Mouse (Mus musculus): Measurements from ENCODE around the gene Il21r. TPM values are rescaled to one million over a fixed set of nuclear protein-coding genes. Genes with fewer than 3 reads are reported as not detected.

Gene Il21r
- polyA plus RNA-seq, 1 experiment, result 6.4 TPM

- Histone ChIP-seq H3K27ac (ENCODE audit: insufficient read depth, low read depth, low read length) (no peak overlapping the region; the same call in 1 of the 2 replicates), H3K4me1 (ENCODE audit: control insufficient read depth, insufficient read depth, low read length) (peaks cover 33% of the 10 kb centered on the region), H3K4me3 (ENCODE audit: insufficient read depth, low read depth, low read length) (no peak overlapping the region), H3K36me3 (ENCODE audit: control insufficient read depth, insufficient read depth, low read length) (no peaks in the 10 kb centered on the region), H3K27me3 (replicated peaks; ENCODE audit: control insufficient read depth, insufficient read depth, low read length) (no peaks in the 10 kb centered on the region)
- DNase-seq, result no peak
- WGBS, result 66% methylated on average over 4 of the region's 4 CpGs
- TF ChIP-seq CTCF (conservative IDR thresholded peaks at IDR 0.05; ENCODE audit: insufficient read depth, insufficient read length, low read depth, low read length), result no peak
- TF ChIP-seq POLR2A (IDR thresholded peaks at IDR 0.05; ENCODE audit: low read depth, low read length), result no peak
These were observed 44.8 kb upstream of the Il21r start for GRCm38 (mm10) chr7:125558401-125558945.

GRCm38 (mm10) chr7:125558997-125559396 is 44.2 kb upstream of the Il21r start:
- peak; percentile 45 for DNase-seq
- no peaks in the 10 kb centered on the region for H3K36me3 ChIP-seq (ENCODE audit: control insufficient read depth, insufficient read depth, low read length)
- peak overlapping the region; percentile 48; the same call in 1 of the 2 replicates for H3K27ac ChIP-seq (ENCODE audit: insufficient read depth, low read depth, low read length)
- H3K4me3 ChIP-seq (ENCODE audit: insufficient read depth, low read depth, low read length), result no peak overlapping the region
- 52% methylated on average over 5 of the region's 5 CpGs for WGBS
- no peak for TF ChIP-seq CTCF (conservative IDR thresholded peaks at IDR 0.05; ENCODE audit: insufficient read depth, insufficient read length, low read depth, low read length)
- no peak for TF ChIP-seq POLR2A (IDR thresholded peaks at IDR 0.05; ENCODE audit: low read depth, low read length)
- no peaks in the 10 kb centered on the region for H3K27me3 ChIP-seq (replicated peaks; ENCODE audit: control insufficient read depth, insufficient read depth, low read length)
- peaks cover 28% of the 10 kb centered on the region for H3K4me1 ChIP-seq (ENCODE audit: control insufficient read depth, insufficient read depth, low read length)

GRCm38 (mm10) chr7:125559537-125559936 is 43.7 kb upstream of the Il21r start:
- no peak for TF ChIP-seq CTCF (conservative IDR thresholded peaks at IDR 0.05; ENCODE audit: insufficient read depth, insufficient read length, low read depth, low read length)
- no peak for TF ChIP-seq POLR2A (IDR thresholded peaks at IDR 0.05; ENCODE audit: low read depth, low read length)
- Histone ChIP-seq H3K4me1 (ENCODE audit: control insufficient read depth, insufficient read depth, low read length) (peaks cover 23% of the 10 kb centered on the region), H3K36me3 (ENCODE audit: control insufficient read depth, insufficient read depth, low read length) (no peaks in the 10 kb centered on the region), H3K4me3 (ENCODE audit: insufficient read depth, low read depth, low read length) (no peak overlapping the region), H3K27ac (ENCODE audit: insufficient read depth, low read depth, low read length) (no peak overlapping the region), H3K27me3 (replicated peaks; ENCODE audit: control insufficient read depth, insufficient read depth, low read length) (no peaks in the 10 kb centered on the region)
- no peak for DNase-seq
- WGBS, result 76% methylated on average over 10 of the region's 10 CpGs

- no peak overlapping the region for H3K4me3 ChIP-seq (ENCODE audit: insufficient read depth, low read depth, low read length)
- H3K27ac ChIP-seq (ENCODE audit: insufficient read depth, low read depth, low read length), result no peak overlapping the region
- no peaks in the 10 kb centered on the region for H3K27me3 ChIP-seq (replicated peaks; ENCODE audit: control insufficient read depth, insufficient read depth, low read length)
- no peak for TF ChIP-seq POLR2A (IDR thresholded peaks at IDR 0.05; ENCODE audit: low read depth, low read length)
- no peak for TF ChIP-seq CTCF (conservative IDR thresholded peaks at IDR 0.05; ENCODE audit: insufficient read depth, insufficient read length, low read depth, low read length)
- no peaks in the 10 kb centered on the region for H3K36me3 ChIP-seq (ENCODE audit: control insufficient read depth, insufficient read depth, low read length)
- H3K4me1 ChIP-seq (ENCODE audit: control insufficient read depth, insufficient read depth, low read length), result peaks cover 21% of the 10 kb centered on the region
- DNase-seq, result peak; percentile 68
- WGBS, result 48% methylated on average over 7 of the region's 7 CpGs
These were observed 43.0 kb upstream of the Il21r start for GRCm38 (mm10) chr7:125560146-125560785.

- 34% methylated on average over 9 of the region's 9 CpGs for WGBS
- Histone ChIP-seq H3K36me3 (ENCODE audit: control insufficient read depth, insufficient read depth, low read length) (no peaks in the 10 kb centered on the region), H3K4me1 (ENCODE audit: control insufficient read depth, insufficient read depth, low read length) (peaks cover 18% of the 10 kb centered on the region), H3K27me3 (replicated peaks; ENCODE audit: control insufficient read depth, insufficient read depth, low read length) (no peaks in the 10 kb centered on the region), H3K27ac (ENCODE audit: insufficient read depth, low read depth, low read length) (no peak overlapping the region), H3K4me3 (ENCODE audit: insufficient read depth, low read depth, low read length) (no peak overlapping the region)
- DNase-seq, result peak; percentile 92
- TF ChIP-seq CTCF (conservative IDR thresholded peaks at IDR 0.05; ENCODE audit: insufficient read depth, insufficient read length, low read depth, low read length) (no peak), POLR2A (IDR thresholded peaks at IDR 0.05; ENCODE audit: low read depth, low read length) (no peak)
These were observed 42.0 kb upstream of the Il21r start for GRCm38 (mm10) chr7:125561085-125561690.

- no peak for DNase-seq
- no peaks in the 10 kb centered on the region for H3K27me3 ChIP-seq (replicated peaks; ENCODE audit: control insufficient read depth, insufficient read depth, low read length)
- no peak overlapping the region for H3K27ac ChIP-seq (ENCODE audit: insufficient read depth, low read depth, low read length)
- no peaks in the 10 kb centered on the region for H3K36me3 ChIP-seq (ENCODE audit: control insufficient read depth, insufficient read depth, low read length)
- H3K4me3 ChIP-seq (ENCODE audit: insufficient read depth, low read depth, low read length), result no peak overlapping the region
- no peak for TF ChIP-seq POLR2A (IDR thresholded peaks at IDR 0.05; ENCODE audit: low read depth, low read length)
- no peak for TF ChIP-seq CTCF (conservative IDR thresholded peaks at IDR 0.05; ENCODE audit: insufficient read depth, insufficient read length, low read depth, low read length)
- 86% methylated on average over 4 of the region's 4 CpGs for WGBS
- H3K4me1 ChIP-seq (ENCODE audit: control insufficient read depth, insufficient read depth, low read length), result peaks cover 18% of the 10 kb centered on the region
These were observed 40.8 kb upstream of the Il21r start for GRCm38 (mm10) chr7:125562413-125562812.

GRCm38 (mm10) chr7:125563093-125563492 is 40.1 kb upstream of the Il21r start:
- TF ChIP-seq CTCF (conservative IDR thresholded peaks at IDR 0.05; ENCODE audit: insufficient read depth, insufficient read length, low read depth, low read length), result no peak
- no peak for TF ChIP-seq POLR2A (IDR thresholded peaks at IDR 0.05; ENCODE audit: low read depth, low read length)
- H3K36me3 ChIP-seq (ENCODE audit: control insufficient read depth, insufficient read depth, low read length), result no peaks in the 10 kb centered on the region
- DNase-seq, result no peak
- H3K4me1 ChIP-seq (ENCODE audit: control insufficient read depth, insufficient read depth, low read length), result peaks cover 18% of the 10 kb centered on the region
- H3K27me3 ChIP-seq (replicated peaks; ENCODE audit: control insufficient read depth, insufficient read depth, low read length), result no peaks in the 10 kb centered on the region
- H3K27ac ChIP-seq (ENCODE audit: insufficient read depth, low read depth, low read length), result no peak overlapping the region
- WGBS, result 83% methylated on average over 3 of the region's 3 CpGs
- H3K4me3 ChIP-seq (ENCODE audit: insufficient read depth, low read depth, low read length), result no peak overlapping the region
